Mouse (Mus musculus) heart, adult 11 months (tissue): Measurements from ENCODE around the gene Kcnk13.
A peak's percentile ranks its signal among the peaks of the same experiment; 100 is the strongest.

Experiments
- DNase-seq: peaks from one replicate; pipeline ENCODE4 v3.0.0; 2022

Kcnk13 gene

DNA sequence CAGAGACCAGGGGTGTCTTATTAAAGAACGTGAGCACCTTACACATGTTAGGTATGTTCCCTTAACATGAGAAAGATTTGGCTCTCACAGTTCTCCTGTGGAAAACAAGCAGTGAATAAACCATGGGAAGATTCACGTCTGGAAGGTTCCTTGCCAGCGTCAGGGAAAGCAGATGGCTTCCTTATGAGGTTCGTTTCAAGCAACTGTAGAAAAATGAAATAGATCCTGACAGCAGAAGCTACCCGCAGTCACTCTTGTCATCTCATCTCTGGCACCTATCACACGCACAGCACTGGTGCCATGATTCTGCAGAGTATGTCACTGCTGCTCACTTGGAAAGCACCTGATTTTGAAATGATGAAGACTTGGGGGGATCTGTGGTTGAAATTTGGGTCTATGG, 53.4 kb downstream of the Kcnk13 start:
- DNase-seq, result peak; percentile 21

DNA sequence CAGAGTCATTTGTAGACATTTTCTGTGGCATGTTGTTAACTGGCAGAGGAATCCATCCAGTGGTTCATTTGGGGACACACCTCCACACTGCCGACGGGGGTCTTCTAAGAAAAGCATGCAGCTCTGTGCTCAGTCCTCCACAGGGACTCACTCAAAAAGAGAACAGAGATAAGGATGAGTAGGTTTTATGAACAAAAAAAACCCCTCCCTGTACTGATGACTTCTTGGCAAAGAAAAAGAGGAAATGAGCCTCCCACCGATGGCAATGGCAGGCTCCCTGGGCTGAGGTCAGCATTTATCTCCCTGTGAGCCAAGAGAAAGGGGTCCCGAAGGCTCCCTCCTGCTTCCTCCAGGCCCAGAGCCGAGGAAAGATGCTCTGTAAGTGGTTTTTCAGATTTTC, 58.2 kb downstream of the Kcnk13 start:
- DNase-seq, result peak; percentile 93

DNA sequence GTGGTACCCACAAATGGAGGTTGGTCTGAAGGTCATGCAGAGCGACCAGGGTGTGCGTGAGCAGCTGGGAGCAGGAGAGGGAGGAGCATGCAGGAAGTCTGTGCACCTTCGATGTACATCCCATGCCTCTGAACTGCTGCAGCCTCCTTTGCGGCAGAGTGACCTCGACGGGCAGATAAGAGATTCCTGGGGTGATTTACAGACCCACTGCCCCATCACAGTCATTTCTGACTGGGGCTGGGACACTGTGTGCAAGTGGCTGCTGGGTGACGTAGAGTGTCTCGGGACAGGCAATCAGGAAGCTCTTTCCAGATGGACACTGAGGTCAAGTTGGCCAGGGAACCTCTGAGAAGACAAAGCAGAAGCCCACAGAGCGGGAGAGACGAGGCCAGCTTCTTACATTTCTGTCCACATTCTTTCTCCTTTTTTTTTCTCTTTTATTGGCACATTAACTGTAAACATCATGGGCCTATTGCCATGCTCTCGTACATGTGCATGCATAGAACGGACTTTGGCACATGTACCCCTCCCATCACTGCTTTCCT, 59.6 kb downstream of the Kcnk13 start:
- DNase-seq, result peak; percentile 87

DNA sequence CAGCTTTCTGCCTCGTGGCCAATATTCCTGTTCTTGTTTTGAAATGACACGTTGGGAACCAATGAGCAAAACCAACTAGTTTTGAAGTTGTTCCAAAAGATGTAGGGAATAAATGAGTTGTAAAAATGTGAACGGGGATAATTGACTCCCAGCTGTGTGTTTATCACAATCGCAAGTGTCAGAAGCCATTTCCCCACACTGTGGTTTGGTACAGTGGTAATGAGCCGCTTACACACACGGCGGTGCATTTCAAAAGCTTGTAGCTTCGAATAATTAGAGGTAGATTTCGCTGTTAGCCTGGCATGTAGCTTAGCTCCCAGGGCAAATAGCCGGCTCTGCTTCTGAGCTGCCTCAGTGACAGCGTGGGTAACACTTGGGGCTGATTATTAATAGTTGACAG, 61.4 kb downstream of the Kcnk13 start:
- no peak for DNase-seq

DNA sequence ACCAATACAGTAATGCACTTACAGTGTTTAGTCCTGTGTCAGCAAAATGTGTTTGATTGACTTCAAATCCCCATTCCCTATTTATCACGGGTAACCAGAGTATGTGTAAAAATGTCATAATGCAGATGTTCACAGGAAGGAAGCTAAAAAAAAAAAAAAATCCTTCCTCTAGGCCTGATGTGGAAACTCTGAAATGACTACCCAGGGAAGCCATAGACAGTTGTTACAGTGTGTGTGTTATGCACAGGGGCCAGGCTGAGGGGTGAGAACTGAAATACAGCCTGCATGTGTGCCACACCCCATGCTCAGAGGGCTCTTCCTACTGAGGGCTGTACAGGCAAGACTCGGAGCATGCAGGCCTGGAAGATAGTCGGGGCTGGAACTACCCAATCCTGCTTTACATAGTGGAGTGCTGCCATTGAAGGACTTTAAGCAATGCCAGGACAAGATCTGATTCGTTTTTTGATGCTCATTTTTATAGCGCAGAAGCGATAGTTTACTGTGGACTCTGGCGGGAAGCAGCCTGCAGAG, 62.5 kb downstream of the Kcnk13 start:
- DNase-seq, result peak; percentile 91

DNA sequence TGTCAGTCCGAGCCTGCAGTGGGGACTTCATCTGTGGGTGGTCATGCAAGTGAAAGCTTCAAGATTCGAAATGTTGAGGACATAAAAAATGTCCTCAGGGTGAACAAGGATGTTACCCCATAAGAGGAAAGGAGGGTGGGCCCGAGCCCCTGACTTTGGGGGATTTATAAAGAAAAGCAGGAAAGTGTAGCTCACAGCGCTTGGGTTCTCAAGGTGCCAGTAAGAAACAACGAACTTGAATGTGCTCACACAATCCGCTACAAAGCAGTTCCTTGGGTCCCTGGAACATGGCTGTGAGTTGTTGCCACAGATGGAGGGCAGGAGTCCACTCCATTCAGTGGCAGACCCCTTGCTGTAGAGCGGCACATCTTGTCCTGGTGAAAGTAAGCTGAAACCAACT, 63.0 kb downstream of the Kcnk13 start:
- peak; percentile 72 for DNase-seq

DNA sequence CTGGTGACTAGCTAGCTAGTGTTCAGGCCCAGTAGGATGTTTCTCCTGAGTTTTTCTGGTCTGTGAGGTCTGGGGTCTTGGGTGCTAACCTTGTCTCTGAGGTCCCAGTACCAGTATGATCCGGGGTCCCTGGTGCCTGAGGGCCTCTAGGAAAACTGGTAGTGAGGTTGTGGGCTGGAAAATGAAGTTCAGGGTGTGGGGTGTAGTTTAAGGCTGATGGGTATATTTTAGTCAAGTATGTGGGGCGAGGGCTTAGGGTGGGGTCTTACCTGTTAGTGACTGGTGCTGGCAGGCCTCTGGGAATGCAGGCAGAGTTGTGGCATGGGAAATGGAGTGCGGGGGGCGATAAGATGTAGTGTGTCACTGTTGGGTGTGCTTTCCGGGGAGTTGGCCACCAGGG, 67.4 kb downstream of the Kcnk13 start:
- peak; percentile 60 for DNase-seq

DNA sequence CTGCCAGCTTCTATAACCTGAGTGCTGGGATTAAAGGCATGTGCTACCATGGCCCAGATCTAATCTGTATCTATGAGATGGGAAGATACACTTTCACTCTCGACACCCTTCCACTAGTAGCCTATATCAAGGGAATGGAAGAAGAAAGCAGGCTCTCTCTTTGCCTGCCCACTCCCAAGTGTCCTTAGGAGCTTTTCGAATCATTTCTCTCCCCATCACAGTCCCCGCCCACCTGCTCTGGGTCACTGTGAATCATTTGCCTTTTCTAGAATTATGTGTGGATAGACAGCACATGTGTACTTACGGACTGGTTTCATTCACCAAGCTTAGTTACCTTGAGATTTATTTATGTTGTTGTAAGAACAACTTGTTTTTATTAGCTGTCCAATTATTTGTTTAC, 68.2 kb downstream of the Kcnk13 start:
- peak; percentile 68 for DNase-seq

DNA sequence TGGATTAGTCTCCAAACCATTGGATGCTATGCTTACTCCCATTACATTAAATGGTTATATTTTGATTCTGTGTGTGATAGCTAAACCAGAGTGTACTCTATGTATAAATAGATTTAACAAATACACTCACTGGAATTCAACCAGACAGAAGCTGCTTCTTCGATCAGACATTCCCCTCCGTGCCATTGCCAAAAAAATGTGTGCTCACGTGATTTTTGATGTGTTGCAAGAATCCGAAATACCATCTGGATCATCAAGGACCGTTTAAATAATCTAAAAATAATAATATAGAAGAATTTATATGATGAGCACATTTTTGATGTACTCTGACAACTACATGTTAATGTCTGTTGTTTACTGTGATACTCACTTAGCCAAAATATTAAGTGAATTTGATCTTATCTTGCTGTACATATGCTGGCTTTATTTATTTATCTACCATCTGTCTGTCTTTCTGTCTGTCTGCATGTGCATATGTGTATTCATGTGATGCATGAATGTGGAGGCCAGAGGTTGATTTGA, 74.5 kb downstream of the Kcnk13 start:
- DNase-seq, result no peak

DNA sequence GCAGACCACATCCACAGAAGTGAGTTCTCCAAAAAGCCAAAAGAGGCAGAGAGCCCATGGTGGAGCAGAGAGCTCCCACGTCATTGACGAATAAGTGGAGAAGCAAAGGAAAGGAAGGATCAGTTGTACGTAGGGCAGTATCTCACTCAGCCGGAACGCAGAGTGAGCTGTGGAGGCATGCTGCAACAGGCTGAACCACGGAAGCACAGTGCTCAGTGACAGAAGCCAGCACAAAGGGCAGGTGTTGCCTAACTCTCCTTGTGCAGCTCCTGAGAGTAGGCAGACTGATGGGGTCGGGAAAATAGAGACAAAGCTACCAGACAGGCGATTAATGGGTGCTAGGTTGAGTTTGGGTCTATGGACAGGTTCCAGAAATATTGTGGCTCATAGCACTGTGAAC, 77.8 kb downstream of the Kcnk13 start:
- DNase-seq, result peak; percentile 52

DNA sequence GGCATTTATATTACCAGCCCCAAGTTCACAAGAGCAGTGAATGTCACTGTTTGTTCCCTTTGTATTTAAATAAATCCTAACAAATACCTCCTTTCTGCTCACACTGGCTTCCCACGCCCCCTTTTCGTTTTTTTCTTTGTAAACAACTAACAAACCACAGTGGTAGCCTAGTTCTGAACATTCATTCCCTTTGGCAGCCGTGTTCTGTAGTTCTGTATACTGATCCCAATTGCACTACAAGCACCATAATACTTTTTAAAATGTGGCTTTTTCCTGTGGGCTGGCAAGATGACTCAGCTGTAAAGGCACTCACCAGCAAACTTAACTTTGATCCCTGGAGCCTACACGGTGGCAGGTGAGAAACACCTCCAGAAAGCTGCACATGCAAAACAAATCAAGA, 80.4 kb downstream of the Kcnk13 start:
- DNase-seq, result peak; percentile 33

DNA sequence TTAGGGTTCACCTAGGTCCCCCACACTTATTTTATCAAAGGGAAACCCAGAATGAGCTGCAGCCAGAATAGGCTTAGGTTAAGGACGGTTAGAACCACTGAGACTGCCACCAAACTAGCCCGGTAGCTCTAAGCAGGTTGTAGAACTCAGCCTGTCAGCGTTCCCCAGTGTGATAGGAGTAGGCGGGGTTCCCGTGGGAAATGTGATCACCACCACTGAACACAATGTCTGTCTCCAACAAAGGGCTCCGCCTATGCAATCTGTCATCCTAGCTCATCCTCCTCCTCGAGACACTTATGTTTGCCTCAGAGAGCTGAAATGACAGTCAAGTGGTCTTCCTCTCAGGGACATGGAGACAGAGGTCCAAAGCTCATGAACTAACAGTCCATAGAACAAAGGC, 86.3 kb downstream of the Kcnk13 start:
- peak; percentile 68 for DNase-seq

DNA sequence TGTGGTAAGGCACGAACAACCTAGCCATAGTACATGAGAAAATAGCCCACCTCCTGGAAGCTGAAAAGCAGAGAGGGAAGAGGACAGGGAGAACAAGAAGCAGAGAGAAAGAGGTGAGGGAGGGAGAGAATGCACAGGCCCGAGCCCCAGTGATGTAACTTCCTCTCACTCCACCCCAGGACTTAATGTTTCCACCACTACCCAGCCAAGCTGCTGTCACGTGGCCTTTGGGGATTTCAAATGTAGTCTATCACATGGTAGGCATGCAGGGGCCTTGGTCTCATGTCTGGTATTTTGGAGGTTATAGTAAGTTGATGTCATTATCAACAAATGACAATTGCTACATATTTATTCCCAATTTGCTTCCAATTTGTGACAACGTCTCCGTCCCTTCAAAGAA, 89.3 kb downstream of the Kcnk13 start:
- DNase-seq, result peak; percentile 68

DNA sequence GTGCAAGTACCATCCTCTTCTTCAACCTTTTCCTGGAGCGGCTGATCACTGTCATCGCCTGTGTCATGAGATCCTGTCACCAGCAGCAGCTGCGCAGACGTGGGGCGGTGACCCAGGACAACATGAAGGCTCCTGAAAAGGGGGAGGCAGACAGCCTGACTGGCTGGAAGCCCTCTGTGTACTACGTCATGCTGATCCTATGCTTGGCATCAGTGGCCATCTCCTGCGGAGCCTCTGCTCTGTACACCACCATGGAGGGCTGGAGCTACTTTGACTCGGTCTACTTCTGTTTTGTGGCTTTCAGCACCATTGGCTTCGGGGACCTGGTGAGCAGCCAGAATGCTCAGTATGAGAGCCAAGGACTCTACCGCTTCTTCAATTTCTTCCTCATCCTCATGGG, 96.8 kb downstream of the Kcnk13 start:
- peak; percentile 85 for DNase-seq

DNA sequence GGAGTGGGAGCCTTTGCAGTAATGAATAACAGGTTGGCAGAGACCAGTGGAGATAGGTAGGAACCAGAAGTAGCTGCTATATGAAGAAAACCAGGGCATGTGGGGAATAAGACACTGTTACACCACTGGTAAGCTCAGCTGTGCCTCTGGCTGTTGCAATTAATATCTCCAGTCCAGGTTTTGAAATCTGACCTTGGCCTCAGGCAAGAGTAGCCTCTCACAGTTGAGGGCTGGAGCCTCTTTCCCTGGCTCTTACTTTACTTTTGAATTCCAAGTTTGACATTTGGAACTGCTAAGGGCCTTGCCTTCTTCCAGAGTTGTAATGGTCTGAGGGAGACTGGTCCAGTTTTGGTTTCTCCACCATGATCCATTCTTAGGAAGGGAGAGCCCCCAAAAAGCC, 97.5 kb downstream of the Kcnk13 start:
- peak; percentile 94 for DNase-seq

DNA sequence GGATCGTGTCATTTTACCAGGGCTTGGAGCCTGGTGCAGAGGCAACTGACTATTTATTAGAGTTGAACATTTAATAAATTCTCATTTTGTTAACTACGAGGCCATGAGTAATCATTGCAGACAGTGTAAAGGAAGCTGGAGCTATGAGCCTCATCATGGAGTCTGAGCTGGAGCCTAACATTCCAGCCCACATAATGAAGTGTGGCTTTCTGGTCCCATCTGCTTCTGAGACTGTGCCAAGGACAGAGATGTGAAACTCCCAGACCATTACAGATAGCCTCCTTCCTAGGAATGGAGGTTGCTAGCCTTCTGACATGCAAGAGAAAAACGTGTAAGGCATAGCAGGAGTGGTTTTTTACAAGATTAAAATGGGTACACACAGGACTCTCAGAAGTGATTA, 98.3 kb downstream of the Kcnk13 start:
- peak; percentile 43 for DNase-seq

DNA sequence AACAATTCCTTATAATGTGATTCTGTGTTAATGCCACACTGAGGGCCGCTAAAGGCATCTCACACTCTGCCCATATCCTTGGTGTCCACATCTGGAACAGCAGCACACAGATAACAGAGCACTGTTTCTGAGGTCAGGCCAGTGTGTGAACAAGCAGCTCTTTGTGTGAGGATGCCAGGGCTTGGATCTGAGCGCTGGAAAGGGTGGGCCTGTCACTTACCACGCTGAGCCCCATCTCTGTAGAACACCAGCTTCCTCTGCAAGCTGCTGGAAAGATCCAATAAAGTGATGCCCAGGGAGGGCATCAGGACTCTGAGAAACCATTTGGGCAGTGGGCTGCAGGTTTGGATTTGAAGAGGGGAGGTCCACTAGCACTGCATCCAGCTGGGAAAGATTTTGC, 100.8 kb downstream of the Kcnk13 start:
- peak; percentile 94 for DNase-seq

DNA sequence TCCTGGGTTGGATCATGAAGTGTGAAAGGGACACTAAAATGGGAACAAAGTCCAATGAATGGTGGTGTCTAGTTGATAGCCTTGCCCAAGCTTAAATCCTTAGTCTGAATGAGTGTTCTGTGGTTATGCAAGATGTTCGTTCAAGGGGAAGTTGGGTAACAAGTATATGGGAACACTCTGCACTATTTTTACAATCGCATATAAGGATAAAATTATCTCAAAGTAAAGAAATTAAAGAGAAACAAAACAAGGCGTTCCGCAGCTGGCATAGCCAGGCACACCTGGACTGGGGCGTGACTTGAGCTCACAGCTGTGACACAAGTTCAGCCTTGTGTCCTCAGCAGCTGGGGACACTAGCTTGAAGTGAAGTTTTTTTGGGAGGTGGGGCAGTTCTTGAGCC, 103.2 kb downstream of the Kcnk13 start:
- peak; percentile 97 for DNase-seq

DNA sequence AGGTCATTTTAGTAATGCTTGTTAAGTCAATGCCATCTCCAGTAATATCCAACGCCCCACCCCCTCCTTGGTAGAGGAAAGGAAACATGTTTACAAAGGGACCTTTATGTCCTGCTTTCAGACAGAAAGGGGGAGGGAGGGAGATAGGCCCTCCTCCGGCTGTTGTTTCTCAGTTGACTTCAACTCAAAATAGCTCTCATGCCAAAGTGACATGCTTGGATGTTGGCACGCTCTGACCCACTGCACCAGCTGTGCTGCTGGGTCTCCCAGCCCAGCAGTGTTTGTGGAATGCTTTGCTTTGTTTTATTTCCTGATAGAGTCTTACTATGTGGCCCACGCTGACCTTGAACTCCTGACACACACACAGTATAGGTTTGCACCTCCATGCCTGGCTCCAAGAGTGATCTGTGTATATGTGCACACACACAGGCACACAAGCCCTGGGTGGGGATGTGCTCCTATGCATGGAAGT, 108.9 kb downstream of the Kcnk13 start:
- DNase-seq, result peak; percentile 35

DNA sequence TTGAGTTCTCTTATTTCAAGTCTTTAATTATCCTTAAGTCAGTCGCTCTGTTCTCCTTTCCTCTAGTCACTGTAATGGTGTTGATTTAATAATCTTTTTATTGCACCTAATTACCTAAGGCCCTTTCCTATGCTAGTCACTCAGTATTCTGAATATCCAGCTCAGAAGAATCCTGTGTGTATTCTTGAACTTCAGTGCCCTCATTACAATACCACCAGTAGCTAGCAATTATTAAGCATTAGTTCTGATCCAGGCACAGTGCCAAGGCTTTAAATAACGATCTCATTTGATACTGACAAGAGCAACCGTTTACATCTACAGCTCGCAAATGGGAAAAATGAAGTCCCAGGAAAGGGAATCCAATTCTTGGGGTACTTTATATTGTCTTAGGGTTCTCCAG, 111.4 kb downstream of the Kcnk13 start:
- no peak for DNase-seq

DNA sequence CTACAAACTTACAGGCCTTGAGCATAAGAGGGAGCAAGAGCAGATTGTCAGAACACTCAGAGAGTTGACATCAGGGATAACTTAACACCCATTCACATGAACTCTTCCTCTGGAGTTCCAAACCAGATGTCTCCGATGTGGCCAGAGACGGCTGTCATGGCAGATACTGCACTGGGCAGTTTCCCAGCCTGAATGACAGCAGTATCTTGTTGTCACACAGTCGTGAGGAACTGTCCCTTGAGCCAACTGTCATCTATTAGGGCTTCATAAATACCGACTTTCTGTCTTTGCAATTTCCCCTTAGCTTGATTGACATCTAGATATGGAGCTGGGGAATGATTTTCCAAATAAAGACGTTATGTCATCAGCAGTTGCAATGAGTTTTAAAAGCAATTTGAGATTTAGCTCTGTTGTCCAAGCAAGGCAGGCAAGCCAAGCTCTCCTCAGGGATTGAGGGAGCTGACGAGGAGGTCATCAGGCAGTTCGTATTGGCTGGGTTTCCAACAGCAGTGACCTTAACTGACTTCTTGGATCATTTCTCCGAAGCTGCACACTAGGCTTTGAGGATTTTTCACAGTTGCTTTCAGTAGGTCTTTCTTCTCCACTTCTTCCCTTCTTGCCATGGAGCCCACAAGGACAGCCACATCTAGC, 115.5 kb downstream of the Kcnk13 start:
- peak; percentile 96 for DNase-seq

DNA sequence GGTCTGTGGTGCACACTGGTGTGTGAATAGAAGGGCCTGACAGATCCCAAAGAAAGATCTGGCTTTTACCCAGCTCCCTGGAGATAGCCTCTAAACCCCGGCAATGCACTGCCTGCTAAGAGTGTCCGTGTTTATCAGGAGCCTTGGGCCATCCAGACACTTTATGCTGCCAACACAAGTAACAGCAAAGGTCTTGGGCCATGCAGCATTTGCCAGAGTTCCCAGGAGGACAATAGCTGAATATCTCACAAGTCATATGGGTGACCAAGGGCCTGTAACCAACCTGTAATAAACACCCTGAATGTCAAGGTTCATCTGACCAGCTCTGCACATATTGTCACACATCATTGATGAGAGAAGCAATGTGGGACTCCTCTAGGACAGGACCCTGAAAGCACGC, 123.7 kb downstream of the Kcnk13 start:
- DNase-seq, result peak; percentile 88

DNA sequence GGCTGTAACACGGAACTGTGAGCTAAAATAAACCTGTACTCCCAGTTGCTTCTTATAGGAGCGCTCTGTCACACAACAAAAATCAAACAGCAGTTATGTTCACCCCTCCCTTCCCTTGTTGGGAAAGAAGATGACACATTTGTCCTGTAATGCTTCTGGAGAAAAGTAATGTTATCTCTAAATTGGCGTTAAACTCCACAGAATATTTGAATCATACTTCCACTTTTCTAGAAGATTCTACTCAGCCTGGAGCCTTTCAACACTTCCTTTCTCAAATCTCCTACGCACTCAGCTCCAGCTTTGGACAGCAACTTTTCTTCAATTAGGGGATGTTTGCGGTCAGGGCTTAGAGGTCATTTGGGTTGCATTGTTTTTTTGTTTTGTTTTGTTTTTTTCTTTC, 125.0 kb downstream of the Kcnk13 start:
- DNase-seq, result peak; percentile 94

DNA sequence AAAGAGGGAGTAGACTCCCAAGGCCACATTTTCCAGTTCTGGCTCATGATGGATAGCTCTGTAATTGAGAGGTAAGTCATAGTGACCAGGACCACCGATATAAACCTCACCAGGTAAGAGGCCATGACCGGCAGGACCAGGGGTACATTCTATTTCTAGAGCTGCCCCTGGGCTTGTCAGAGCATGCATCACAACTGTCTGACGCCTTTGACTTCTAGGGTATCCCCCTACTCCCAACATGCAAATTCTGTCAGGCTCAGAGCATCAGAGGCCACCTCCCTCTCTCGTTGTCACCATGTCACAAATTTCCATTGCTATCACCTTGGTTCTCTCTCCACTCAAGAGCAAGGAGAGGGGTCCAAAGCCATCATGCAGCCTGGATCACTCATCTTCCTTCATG, 126.5 kb downstream of the Kcnk13 start:
- DNase-seq, result no peak

DNA sequence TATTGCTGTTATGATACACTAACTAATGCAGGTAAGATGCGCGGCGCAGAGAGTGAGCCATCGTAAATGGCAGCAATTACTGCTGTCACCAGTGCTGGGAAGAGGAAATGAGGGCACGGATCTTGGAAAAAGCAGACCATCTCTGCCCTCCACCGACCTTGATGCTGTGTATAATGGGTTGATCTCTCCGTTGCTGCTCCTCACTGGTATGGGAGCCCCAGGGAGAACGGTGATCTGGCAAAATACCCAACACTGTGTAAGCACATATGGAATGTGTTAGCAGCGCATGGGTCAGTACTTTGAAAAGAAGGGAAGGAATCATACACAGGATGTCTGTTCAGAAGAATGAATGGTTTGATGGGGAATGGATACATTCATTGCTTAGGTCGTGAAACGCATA, 128.7 kb downstream of the Kcnk13 start:
- DNase-seq, result peak; percentile 66
